Comparison of ENCODE assay signal across 8 mouse cellular contexts in the genomic region with DNA sequence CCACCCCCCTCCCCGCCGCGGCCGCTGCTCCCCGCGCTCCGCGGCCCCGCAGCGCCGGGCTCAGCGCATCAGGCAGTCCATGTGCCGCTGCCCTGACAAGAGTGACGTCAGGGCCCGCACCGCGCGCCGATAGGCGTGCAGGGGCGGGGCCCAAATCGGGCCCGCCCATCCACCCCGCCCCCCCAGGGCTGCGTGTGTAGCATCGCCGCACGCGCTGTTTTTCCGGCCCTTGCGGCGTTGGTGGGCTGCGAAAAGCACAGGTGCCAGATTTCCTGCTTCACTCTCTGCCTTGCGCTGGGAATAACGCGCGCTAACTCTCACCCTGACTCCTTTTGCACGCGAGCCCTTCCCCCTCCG. TPM values are rescaled to one million over a fixed set of nuclear protein-coding genes. Genes with fewer than 3 reads are reported as not detected.
A peak's percentile ranks its signal among the peaks of the same experiment; 100 is the strongest.
DNase-seq lines count a peak whose midpoint lies in the region; ATAC-seq lines count a peak whose summit lies in the region.

A gene (minus strand): TSS at position 79 of the 357 bp plus-strand sequence.

- peaks cover 17% of the 10 kb centered on the region for H3K4me1 ChIP-seq in intestine, embryonic 15.5 days (replicated peaks)

- no peak within 1 kb of the TSS for H3K27ac ChIP-seq in intestine, embryonic 15.5 days

- H3K9ac ChIP-seq in intestine, embryonic 15.5 days: peak within 1 kb of the TSS; percentile 49

- intact Hi-C loops in left cerebral cortex, postnatal 14 days (cut with DNase I): loop anchor here (1.0 kb wide), 1 partner anchor 28 kb away; no protein-coding TSS in a partner anchor

- DNase-seq in adrenal gland, adult 8-10 months: peak; percentile 82
- DNase-seq in embryo, embryonic 11.5 days (ENCODE audit: low read depth, low spot score): peak; percentile 92
- peak; percentile 81 to 88 for DNase-seq in gastrocnemius, postnatal 4 days (ENCODE audit: low spot score in 2 of 2)
- DNase-seq in left cerebral cortex, postnatal 14 days (ENCODE audit: low spot score in 2 of 2): peak; percentile 96 to 97
- DNase-seq in right cerebral cortex, postnatal 14 days: peak; percentile 95
- DNase-seq in urinary bladder, postnatal 25 days (ENCODE audit: low spot score): peak; percentile 76

- H3K4me2 ChIP-seq in intestine, embryonic 15.5 days (replicated peaks): peak within 1 kb of the TSS; percentile 98

- no peaks in the 10 kb centered on the region for H3K36me3 ChIP-seq in intestine, embryonic 15.5 days

- peak within 1 kb of the TSS; percentile 49 for H3K4me3 ChIP-seq in intestine, embryonic 15.5 days (replicated peaks)

- peaks cover 9% of the 10 kb centered on the region; the same call in 1 of the 2 replicates for H3K27me3 ChIP-seq in intestine, embryonic 15.5 days (replicated peaks)

- under 1% methylated on average over 40 of the region's 40 CpGs for WGBS in intestine, embryonic 15.5 days

- no peaks in the 10 kb centered on the region for H3K9me3 ChIP-seq in intestine, embryonic 15.5 days

- ATAC-seq in intestine, embryonic 15.5 days: peak; percentile 99
- ATAC-seq in megakaryocyte-erythroid progenitor cell, adult 5-6 weeks (replicated peaks; ENCODE audit: low FRiP score, low TSS enrichment, poor library complexity, severe bottlenecking): peak; percentile 86

RNA-seq across cellular contexts. Expression of the gene that starts here (rescaled TPM):
- total RNA-seq in adrenal gland, adult 8-10 months (2022): 10 to 100 TPM; 15.5 to 22.7 (median 18.1) TPM
- 1 to 10 TPM; 4.7 to 7.2 TPM for total RNA-seq in gastrocnemius, postnatal 4 days (2021)
- polyA plus RNA-seq in intestine, embryonic 15.5 days (2015; fragmentation: Nextera tagmentation; extraction: Ambion mirVana): 1.3 and 1.6 TPM in 2 replicates
- 10 to 100 TPM; 82.2 to 96.9 TPM for total RNA-seq in left cerebral cortex, postnatal 14 days (2021)
- 0.70 and 4.8 TPM in 2 replicates for total RNA-seq in megakaryocyte-erythroid progenitor cell, adult 5-6 weeks (2014; fragmentation: Nextera tagmentation)
- total RNA-seq in megakaryocyte-erythroid progenitor cell, adult 5-6 weeks (2017): 0.70 and 4.6 TPM in 2 replicates
